Mouse (Mus musculus): ENCODE measurements around the gene Sbf1. TPM values are rescaled to one million over a fixed set of nuclear protein-coding genes. Genes with fewer than 3 reads are reported as not detected.

Gene Sbf1
- polyA plus RNA-seq, 1 experiment from 2014 or later, result 88.9 TPM

DNA sequence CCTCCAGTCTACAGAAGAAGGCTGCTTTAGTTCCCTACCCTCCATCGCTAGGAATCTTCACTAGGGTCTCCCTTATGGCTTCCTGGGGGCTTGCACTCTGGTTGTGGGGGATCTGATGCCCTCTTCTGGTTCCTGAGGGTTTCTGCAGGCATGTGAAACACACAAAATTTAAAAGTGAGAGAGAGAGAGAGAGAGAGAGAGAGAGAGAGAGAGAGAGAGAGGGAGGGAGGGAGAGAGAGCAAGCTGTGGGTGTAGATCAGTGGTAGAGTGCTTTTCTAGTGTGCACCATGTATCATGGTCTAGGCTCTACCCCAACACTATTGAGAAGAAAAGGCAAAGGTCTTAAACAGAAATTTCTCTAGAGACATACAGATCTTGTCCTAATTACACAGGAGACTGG, 26.6 kb upstream of the Sbf1 start:
- no peak overlapping the region for H3K9ac ChIP-seq
- H3K36me3 ChIP-seq, result no peaks in the 10 kb centered on the region
- 48% methylated on average over 1 of the region's 1 CpGs for WGBS
- H3K27me3 ChIP-seq (replicated peaks), result no peaks in the 10 kb centered on the region
- H3K4me2 ChIP-seq (replicated peaks), result no peak overlapping the region
- no peaks in the 10 kb centered on the region for H3K4me1 ChIP-seq
- ATAC-seq (ENCODE audit: low FRiP score, low read depth), result no peak
- no peak overlapping the region for H3K27ac ChIP-seq
- no peak overlapping the region for H3K4me3 ChIP-seq
- no peaks in the 10 kb centered on the region for H3K9me3 ChIP-seq

DNA sequence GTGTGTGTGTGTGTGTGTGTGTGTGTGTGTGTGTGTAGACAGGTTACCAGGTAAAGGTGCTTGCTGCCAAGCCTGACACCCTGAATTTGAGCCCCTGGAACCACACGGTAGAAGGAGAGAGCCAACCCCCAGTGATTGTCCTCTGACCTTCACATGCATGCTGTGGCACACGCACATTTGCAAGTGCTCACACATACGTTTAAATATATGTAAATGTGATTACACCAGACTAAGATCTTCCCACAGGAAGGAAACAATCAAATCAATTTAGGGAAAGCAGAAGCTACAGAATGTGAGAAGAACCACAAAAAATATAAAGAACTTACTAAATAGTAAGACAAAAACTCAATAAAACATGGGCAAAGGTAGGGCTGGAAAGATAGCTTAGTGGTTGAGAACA, 25.0 kb upstream of the Sbf1 start:
- no peaks in the 10 kb centered on the region for H3K27me3 ChIP-seq (replicated peaks)
- H3K27ac ChIP-seq, result no peak overlapping the region
- H3K36me3 ChIP-seq, result no peaks in the 10 kb centered on the region
- H3K4me1 ChIP-seq, result no peaks in the 10 kb centered on the region
- no peaks in the 10 kb centered on the region for H3K9me3 ChIP-seq
- 85% methylated on average over 3 of the region's 3 CpGs for WGBS
- ATAC-seq (ENCODE audit: low FRiP score, low read depth), result no peak
- H3K9ac ChIP-seq, result no peak overlapping the region
- H3K4me2 ChIP-seq (replicated peaks), result no peak overlapping the region
- no peak overlapping the region for H3K4me3 ChIP-seq

DNA sequence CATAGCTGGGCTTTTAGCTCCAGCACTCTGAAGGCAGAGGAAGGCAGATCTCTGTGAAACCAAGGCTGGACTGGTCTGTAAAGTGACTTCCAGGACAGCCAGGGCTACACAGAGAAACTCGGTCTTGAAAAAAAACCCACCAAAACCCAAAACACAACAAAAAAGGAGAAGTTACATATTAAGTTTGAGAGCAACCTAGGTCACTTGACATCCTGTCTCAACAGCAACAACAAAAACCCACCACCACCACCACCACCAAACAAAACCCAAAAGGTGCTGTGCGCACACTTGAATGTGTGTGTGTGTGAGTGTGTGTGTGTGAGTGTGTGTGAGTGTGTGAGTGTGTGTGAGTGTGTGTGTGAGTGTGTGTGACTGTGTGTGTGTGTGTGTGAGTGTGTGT, 24.6 kb upstream of the Sbf1 start:
- Histone ChIP-seq H3K4me2 (replicated peaks) (no peak overlapping the region), H3K4me3 (no peak overlapping the region), H3K9me3 (no peaks in the 10 kb centered on the region), H3K27me3 (replicated peaks) (no peaks in the 10 kb centered on the region), H3K27ac (no peak overlapping the region), H3K36me3 (no peaks in the 10 kb centered on the region), H3K9ac (no peak overlapping the region), H3K4me1 (no peaks in the 10 kb centered on the region)
- 84% methylated on average over 2 of the region's 2 CpGs for WGBS
- no peak for ATAC-seq (ENCODE audit: low FRiP score, low read depth)

DNA sequence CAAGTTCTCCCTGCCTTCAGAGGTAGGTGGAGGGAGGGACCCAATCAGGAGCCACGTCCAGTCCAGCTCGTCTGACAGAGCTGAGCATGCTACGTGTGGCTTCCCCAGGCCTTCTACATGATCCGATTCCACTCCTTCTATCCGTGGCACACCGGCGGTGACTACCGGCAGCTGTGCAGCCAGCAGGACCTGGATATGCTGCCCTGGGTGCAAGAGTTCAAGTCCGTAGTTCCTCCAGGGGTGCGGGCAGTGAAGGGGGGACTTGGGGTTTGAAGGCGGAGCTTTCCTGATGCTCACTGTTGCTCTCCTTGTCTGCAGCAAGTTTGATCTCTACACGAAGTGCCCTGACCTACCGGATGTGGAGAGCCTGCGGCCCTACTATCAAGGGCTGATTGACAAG, 21.3 kb upstream of the Sbf1 start:
- H3K9ac ChIP-seq, result no peak overlapping the region

DNA sequence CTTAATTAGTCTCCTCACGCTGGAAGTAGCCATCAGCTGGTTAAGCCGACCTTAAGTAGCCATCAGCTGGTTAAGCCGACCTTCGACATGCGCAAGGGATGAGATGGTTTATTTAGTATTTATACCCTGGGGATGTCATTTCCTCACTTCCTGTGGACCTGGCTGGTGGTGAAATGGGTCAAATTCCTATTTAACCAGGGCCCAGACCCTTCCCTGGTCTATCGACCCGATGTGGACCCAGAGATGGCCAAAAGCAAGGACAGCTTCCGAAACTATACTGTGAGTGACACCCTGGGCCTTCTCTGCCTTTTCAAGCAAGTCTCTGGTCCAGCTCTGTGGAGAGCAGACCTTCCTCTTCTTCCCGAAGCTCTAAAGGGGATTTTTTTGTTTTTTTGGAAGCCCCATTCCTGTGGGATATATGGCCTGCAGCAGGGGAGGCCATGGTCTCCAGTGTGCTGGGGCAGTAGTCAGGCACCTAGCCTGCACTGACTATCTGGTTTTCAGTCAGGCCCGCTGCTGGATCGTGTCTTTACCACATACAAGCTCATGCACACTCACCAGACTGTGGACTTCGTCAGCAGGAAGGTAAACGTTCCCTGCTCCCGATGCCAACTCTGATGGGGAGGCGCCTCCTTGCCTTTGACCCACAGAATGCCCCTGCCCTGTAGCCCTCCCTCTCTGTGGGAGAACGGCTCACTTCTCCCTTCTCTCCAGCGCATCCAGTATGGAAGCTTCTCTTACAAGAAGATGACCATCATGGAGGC, 19.8 kb upstream of the Sbf1 start:
- no peak overlapping the region for H3K4me2 ChIP-seq (replicated peaks)
- 87% methylated on average over 17 of the region's 17 CpGs for WGBS
- H3K36me3 ChIP-seq, result no peaks in the 10 kb centered on the region
- no peaks in the 10 kb centered on the region for H3K9me3 ChIP-seq
- no peaks in the 10 kb centered on the region for H3K27me3 ChIP-seq (replicated peaks)
- no peak for ATAC-seq (ENCODE audit: low FRiP score, low read depth)
- no peak overlapping the region for H3K27ac ChIP-seq
- no peak overlapping the region for H3K4me3 ChIP-seq
- H3K4me1 ChIP-seq, result no peaks in the 10 kb centered on the region
- H3K9ac ChIP-seq, result no peak overlapping the region

More for the DNA sequence above, 21.3 kb upstream of the Sbf1 start:
- H3K9me3 ChIP-seq, result no peaks in the 10 kb centered on the region
- H3K4me1 ChIP-seq, result no peaks in the 10 kb centered on the region
- no peaks in the 10 kb centered on the region for H3K27me3 ChIP-seq (replicated peaks)
- ATAC-seq (ENCODE audit: low FRiP score, low read depth), result no peak
- 89% methylated on average over 14 of the region's 14 CpGs for WGBS
- no peak overlapping the region for H3K27ac ChIP-seq
- H3K4me2 ChIP-seq (replicated peaks), result no peak overlapping the region
- no peaks in the 10 kb centered on the region for H3K36me3 ChIP-seq
- no peak overlapping the region for H3K4me3 ChIP-seq

DNA sequence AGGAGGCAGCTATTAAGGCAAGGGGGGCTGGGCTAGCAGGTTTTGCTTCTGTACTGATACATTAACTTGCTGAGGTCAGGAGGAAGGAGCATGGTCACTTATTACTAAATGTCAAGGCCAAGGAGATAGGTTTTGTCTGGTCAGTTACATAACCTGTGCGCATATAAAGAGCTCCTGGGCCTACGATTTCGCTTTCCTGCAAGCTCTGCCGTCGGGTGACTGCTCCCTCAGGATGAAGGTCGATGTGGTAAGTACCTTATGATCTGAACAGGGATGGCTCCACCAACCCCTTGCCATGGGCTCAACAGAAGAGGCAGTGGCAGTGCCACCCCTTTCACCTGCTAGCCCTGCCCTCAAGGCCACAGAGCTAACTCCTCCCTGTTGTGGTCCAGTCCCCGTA, 19.2 kb upstream of the Sbf1 start, which contains the start of gene Miox:
Gene Miox (plus strand): TSS at position 128 of the 400 bp plus-strand sequence.
- 91% methylated on average over 7 of the region's 7 CpGs for WGBS
- Histone ChIP-seq H3K9ac (no peak within 1 kb of the TSS), H3K36me3 (no peaks in the 10 kb centered on the region), H3K4me2 (replicated peaks) (no peak within 1 kb of the TSS), H3K9me3 (no peaks in the 10 kb centered on the region), H3K4me1 (no peaks in the 10 kb centered on the region), H3K27ac (no peak within 1 kb of the TSS), H3K27me3 (replicated peaks) (no peaks in the 10 kb centered on the region), H3K4me3 (no peak within 1 kb of the TSS)
- ATAC-seq (ENCODE audit: low FRiP score, low read depth), result no peak

DNA sequence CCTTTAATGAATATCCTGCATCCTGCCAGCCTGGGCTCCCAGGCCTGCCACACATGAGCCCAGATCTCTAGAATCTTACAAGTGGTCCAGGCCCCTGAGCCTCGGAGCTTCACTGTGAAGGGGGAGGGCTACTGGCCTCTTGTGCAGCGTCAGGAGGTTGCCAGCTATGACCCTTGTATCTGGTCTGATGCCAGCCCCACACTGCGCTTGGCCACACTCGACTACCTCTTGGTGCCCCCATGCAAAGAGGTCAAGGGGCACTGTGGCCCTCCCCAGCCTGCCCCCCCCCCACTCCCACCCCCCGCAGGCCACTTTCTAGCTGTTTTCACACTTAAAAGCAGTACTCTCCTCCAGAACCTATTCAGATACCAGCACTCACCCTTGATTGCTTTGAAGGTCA, 11.3 kb upstream of the Sbf1 start:
- Histone ChIP-seq H3K4me2 (replicated peaks) (no peak overlapping the region), H3K4me3 (no peak overlapping the region), H3K27me3 (replicated peaks) (peaks cover 15% of the 10 kb centered on the region), H3K4me1 (peaks cover 4% of the 10 kb centered on the region; the same call in 1 of the 2 replicates), H3K9me3 (no peaks in the 10 kb centered on the region), H3K36me3 (no peaks in the 10 kb centered on the region), H3K27ac (no peak overlapping the region), H3K9ac (no peak overlapping the region)
- 74% methylated on average over 5 of the region's 5 CpGs for WGBS
- ATAC-seq (ENCODE audit: low FRiP score, low read depth), result no peak

DNA sequence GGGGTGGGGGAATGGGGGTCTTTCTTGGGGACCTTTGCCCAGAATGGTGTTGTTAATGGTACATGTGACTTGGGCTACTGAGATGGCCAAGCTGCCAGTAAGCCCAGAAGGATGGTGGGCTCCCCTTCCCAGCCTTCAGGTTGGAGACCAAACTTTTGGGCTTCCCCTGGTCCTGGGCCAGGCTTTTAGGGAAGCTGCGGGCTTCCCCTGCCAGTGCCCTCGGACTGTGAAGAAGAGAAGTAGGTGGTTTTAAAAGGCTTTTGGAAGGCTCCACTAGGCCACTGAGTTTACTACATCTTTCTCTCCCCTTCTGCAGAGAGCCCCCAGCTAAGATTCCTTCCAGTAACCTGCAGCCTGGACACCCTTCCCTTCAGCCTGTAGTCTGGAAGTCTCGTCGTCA, 8.5 kb upstream of the Sbf1 start:
- H3K36me3 ChIP-seq, result no peaks in the 10 kb centered on the region
- H3K27me3 ChIP-seq (replicated peaks), result peaks cover 15% of the 10 kb centered on the region
- peaks cover 4% of the 10 kb centered on the region; the same call in 1 of the 2 replicates for H3K4me1 ChIP-seq
- no peak overlapping the region for H3K27ac ChIP-seq
- WGBS, result 91% methylated on average over 4 of the region's 4 CpGs
- H3K9ac ChIP-seq, result no peak overlapping the region
- ATAC-seq (ENCODE audit: low FRiP score, low read depth), result no peak
- no peaks in the 10 kb centered on the region for H3K9me3 ChIP-seq
- H3K4me2 ChIP-seq (replicated peaks), result no peak overlapping the region
- no peak overlapping the region for H3K4me3 ChIP-seq

DNA sequence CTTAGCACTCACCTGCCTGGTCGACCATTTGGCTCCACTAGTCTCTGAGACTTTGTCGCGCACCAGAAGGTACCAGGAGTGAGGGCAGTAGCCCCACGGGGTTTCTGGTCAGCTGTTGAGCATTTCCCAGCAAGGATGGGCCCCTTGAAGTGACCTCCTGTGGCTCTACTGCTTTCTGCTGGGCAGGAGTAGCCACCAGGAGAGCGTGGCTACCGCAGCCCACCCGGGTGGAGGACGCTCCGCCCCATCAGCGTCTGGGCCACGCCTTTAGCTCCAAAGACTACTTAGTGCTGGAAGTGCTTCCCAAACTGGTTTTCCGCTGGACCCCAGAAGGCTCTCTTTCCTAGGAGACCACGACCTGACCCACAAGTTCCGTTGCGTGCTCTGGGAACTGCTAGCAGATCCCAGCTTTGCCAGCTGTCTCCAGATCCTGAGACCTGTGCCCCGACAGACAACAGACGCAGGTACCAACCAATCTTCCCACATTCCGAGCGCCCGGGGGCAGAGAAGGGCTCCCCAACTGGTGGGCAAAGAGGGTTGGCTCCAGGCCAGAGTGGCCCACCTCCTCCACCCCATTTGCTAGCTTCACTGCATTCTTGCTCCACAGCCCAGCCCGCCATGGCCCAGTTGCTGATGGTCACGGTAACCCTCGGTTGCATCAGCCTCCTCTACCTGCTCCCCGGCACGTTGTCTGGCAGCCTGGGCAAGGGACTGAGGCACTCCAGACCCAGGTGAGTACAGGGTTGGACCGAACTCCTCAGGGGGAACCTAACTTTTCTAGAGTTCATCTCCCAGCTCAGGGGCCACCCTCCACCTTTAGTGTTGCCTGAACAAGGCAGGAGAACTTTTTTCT, 7.8 kb upstream of the Sbf1 start, which contains the start of gene Adm2:
Gene Adm2 (plus strand): TSS at position 51 of the 853 bp plus-strand sequence.
- WGBS, result 8% methylated on average over 26 of the region's 26 CpGs
- H3K27ac ChIP-seq, result no peak within 1 kb of the TSS
- no peaks in the 10 kb centered on the region for H3K9me3 ChIP-seq
- H3K27me3 ChIP-seq (replicated peaks), result peaks cover 15% of the 10 kb centered on the region
- H3K4me2 ChIP-seq (replicated peaks), result peak within 1 kb of the TSS; percentile 42
- ATAC-seq (ENCODE audit: low FRiP score, low read depth), result no peak
- H3K4me3 ChIP-seq, result no peak within 1 kb of the TSS; the same call in 1 of the 2 replicates
- peaks cover 4% of the 10 kb centered on the region; the same call in 1 of the 2 replicates for H3K4me1 ChIP-seq
- no peaks in the 10 kb centered on the region for H3K36me3 ChIP-seq
- H3K9ac ChIP-seq, result no peak within 1 kb of the TSS

DNA sequence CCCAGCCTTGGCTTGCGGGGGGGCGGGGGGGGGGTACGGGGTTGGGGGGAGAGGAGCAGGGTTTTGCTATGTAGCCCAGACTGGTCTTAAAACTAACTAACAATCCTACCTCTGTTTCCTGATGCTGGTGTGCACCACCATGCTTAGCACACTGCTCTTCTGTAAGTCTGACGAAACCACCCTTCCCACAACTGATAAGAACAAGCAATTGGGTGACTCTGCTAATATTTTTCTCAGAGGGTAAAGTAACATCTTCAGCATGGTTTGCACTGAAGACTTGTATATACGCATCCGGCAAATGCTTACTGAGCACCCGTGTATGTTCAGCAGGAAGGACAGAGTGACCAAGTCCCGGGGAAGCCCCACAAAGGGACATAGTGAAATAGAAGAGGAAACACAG, 6.2 kb upstream of the Sbf1 start:
- H3K4me3 ChIP-seq, result no peak overlapping the region
- H3K4me1 ChIP-seq, result peaks cover 4% of the 10 kb centered on the region; the same call in 1 of the 2 replicates
- peaks cover 15% of the 10 kb centered on the region for H3K27me3 ChIP-seq (replicated peaks)
- H3K4me2 ChIP-seq (replicated peaks), result no peak overlapping the region
- no peak overlapping the region for H3K27ac ChIP-seq
- H3K9ac ChIP-seq, result no peak overlapping the region
- no peaks in the 10 kb centered on the region for H3K9me3 ChIP-seq
- WGBS, result 85% methylated on average over 8 of the region's 8 CpGs
- ATAC-seq (ENCODE audit: low FRiP score, low read depth), result no peak
- no peaks in the 10 kb centered on the region for H3K36me3 ChIP-seq

DNA sequence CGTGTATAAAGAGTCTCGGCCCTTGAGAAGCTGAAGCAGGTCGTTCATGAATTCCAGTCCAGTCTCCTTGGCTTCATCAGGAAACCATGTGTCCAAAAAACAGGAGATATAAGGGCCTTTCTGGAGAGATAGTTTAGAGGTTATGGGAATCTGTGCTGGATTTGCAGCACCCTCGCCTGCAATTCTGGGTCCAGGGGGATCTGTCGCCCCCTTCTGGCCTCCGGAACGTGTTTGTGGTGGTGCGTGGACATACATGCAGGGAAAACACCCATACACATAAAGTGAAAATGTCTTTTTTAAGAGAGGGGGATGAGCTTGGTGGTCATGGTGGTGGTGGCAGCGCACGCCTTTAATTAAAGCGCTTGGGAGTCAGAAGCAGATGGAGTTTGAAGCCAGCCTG, 1.0 kb upstream of the Sbf1 start:
- Histone ChIP-seq H3K4me1 (peaks cover 17% of the 10 kb centered on the region), H3K4me3 (no peak overlapping the region), H3K4me2 (replicated peaks) (no peak overlapping the region), H3K27me3 (replicated peaks) (no peaks in the 10 kb centered on the region), H3K9ac (no peak overlapping the region), H3K36me3 (no peaks in the 10 kb centered on the region), H3K9me3 (no peaks in the 10 kb centered on the region), H3K27ac (no peak overlapping the region)
- 63% methylated on average over 11 of the region's 11 CpGs for WGBS
- no peak for ATAC-seq (ENCODE audit: low FRiP score, low read depth)

DNA sequence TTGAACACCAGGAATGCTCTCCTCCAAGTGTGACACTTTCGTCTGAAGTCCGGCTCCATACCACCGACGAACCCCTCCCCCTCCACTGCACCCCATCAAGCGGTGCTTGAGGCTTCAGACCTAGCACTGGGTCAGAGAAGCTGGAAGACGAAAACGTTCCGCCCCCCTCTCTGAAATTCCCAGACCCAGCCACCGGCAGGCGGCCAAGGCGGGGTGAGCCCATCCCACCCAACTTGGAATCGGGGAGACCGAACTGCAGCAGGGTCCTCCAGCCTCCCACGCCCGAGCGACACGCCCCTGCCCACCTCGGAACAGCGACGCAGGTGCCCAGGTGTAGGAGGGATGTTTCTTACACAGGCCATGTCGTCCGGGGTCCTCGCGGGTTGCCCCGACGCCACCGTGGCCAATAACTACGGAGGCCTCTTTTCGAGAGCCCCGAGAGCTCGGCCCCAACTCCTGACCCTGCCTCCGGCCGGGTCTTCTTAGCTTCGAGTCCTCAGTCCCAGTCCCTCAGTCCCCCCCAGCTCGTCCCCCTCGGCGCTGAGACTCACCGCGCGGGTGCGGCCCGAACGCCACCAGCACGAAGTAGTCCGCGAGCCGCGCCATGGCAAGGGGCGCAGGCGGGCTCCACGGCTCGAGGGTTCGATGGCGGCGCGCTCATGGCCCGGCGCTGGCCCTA, 461 bp downstream of the Sbf1 start:
- under 1% methylated on average over 58 of the region's 58 CpGs for WGBS
- Histone ChIP-seq H3K4me2 (replicated peaks) (peak overlapping the region; percentile 93), H3K4me1 (peaks cover 17% of the 10 kb centered on the region)

More for the DNA sequence above, 461 bp downstream of the Sbf1 start:
- Histone ChIP-seq H3K27me3 (replicated peaks) (no peaks in the 10 kb centered on the region), H3K9me3 (no peaks in the 10 kb centered on the region), H3K27ac (no peak overlapping the region), H3K36me3 (no peaks in the 10 kb centered on the region), H3K9ac (peak overlapping the region; percentile 91), H3K4me3 (peak overlapping the region; percentile 93)
- peak; percentile 74 for ATAC-seq (ENCODE audit: low FRiP score, low read depth)
